In the genomic region with DNA sequence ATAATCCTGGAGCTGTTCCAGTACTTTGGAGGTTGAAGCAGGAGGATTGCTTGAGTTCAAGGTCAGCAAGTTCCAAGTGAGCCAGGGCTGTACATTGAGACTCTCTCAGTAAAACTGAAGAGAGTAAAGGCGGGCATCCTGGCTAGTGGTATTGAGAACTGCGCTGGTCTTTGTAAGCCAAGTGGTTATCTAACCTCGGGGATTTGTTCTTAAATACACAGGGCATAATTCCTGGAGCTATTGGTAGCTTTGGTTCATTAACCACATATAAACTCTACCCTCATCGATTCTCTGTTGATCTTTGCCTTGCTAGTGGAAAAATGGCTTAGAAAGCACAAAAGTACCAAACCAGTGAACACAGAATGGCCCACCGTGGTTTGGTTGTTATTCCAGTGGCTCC, we compare ENCODE assay signal across 8 mouse cellular contexts. TPM values are rescaled to one million over a fixed set of nuclear protein-coding genes. Genes with fewer than 3 reads are reported as not detected.
A peak's percentile ranks its signal among the peaks of the same experiment; 100 is the strongest.
DNase-seq lines count a peak whose midpoint lies in the region; ATAC-seq and TF ChIP-seq lines count a peak whose summit lies in the region.

No protein-coding gene starts in this region.

- H3K9me3 ChIP-seq in forebrain, embryonic 11.5 days (ENCODE audit: control insufficient read depth, low read length) = no peaks in the 10 kb centered on the region
- no peaks in the 10 kb centered on the region for H3K9me3 ChIP-seq in kidney, postnatal 0 days (replicated peaks; ENCODE audit: low read length)
- no peaks in the 10 kb centered on the region for H3K9me3 ChIP-seq in neural tube, embryonic 12.5 days

- ATAC-seq in forebrain, embryonic 11.5 days (replicated peaks; ENCODE audit: low FRiP score) = no peak
- no peak for ATAC-seq in kidney, postnatal 0 days (replicated peaks; ENCODE audit: low FRiP score, low read depth)
- no peak for ATAC-seq in neural tube, embryonic 12.5 days (ENCODE audit: low FRiP score, low read depth)
- no peak for ATAC-seq in monocyte, adult 5-6 weeks (replicated peaks; ENCODE audit: insufficient number of reproducible peaks, low FRiP score, low TSS enrichment, poor library complexity, severe bottlenecking)

- H3K4me1 ChIP-seq in forebrain, embryonic 11.5 days (replicated peaks; ENCODE audit: control insufficient read depth, insufficient read depth, low read length) = peaks cover 3% of the 10 kb centered on the region; the same call in 1 of the 2 replicates
- 0 out of 2 replicates have a peak, but pooled peaks cover 9% of the 10 kb centered on the region for H3K4me1 ChIP-seq in kidney, postnatal 0 days (replicated peaks; ENCODE audit: insufficient read depth, low read length)
- H3K4me1 ChIP-seq in neural tube, embryonic 12.5 days = peaks cover 12% of the 10 kb centered on the region

- 82% methylated on average over 5 of the region's 5 CpGs for WGBS in forebrain, embryonic 11.5 days
- 67% methylated on average over 5 of the region's 5 CpGs for WGBS in kidney, postnatal 0 days
- 84% methylated on average over 5 of the region's 5 CpGs for WGBS in neural tube, embryonic 12.5 days

- DNase-seq in layer of hippocampus, adult 2 months (ENCODE audit: low spot score in 2 of 2) = no peak
- DNase-seq in layer of hippocampus, postnatal 25 days (ENCODE audit: extremely low spot score in 1 of 2, low spot score in 1 of 2) = no peak
- no peak for DNase-seq in forebrain, embryonic 11.5 days (ENCODE audit: low spot score)
- no peak for DNase-seq in kidney, postnatal 0 days (ENCODE audit: low spot score)
- no peak for DNase-seq in thymus, postnatal 0 days (ENCODE audit: low spot score)
- DNase-seq in cerebellum, postnatal 4 days (ENCODE audit: low spot score in 2 of 2) = no peak

- H3K9ac ChIP-seq in forebrain, embryonic 11.5 days (ENCODE audit: low read length) = no peak overlapping the region
- peak overlapping the region; percentile 28; the same call in 1 of the 2 replicates for H3K9ac ChIP-seq in kidney, postnatal 0 days (ENCODE audit: low read depth, low read length)
- H3K9ac ChIP-seq in neural tube, embryonic 12.5 days = peak overlapping the region; percentile 74

- no peak for TF ChIP-seq CTCF in layer of hippocampus, adult 2 months (conservative IDR thresholded peaks at IDR 0.05)
- no peak for TF ChIP-seq CTCF in kidney, postnatal 0 days (IDR thresholded peaks at IDR 0.05; ENCODE audit: low read depth)

- H3K4me2 ChIP-seq in forebrain, embryonic 11.5 days (ENCODE audit: low read depth, low read length, severe bottlenecking) = peak overlapping the region; percentile 94
- H3K4me2 ChIP-seq in kidney, postnatal 0 days (ENCODE audit: low read length) = peak overlapping the region; percentile 97; the same call in 1 of the 2 replicates
- H3K4me2 ChIP-seq in neural tube, embryonic 12.5 days (replicated peaks) = peak overlapping the region; percentile 94

- no peaks in the 10 kb centered on the region for H3K36me3 ChIP-seq in forebrain, embryonic 11.5 days (ENCODE audit: control insufficient read depth, insufficient read depth, low read length)
- H3K36me3 ChIP-seq in kidney, postnatal 0 days (ENCODE audit: insufficient read depth, low read length) = no peaks in the 10 kb centered on the region
- H3K36me3 ChIP-seq in neural tube, embryonic 12.5 days = no peaks in the 10 kb centered on the region

- peak overlapping the region; percentile 64 for H3K4me3 ChIP-seq in layer of hippocampus, adult 2 months
- H3K4me3 ChIP-seq in forebrain, embryonic 11.5 days (ENCODE audit: low read depth, low read length) = peak overlapping the region; percentile 73; the same call in 1 of the 2 replicates
- no peak overlapping the region for H3K4me3 ChIP-seq in kidney, postnatal 0 days (replicated peaks; ENCODE audit: low read depth, low read length)
- H3K4me3 ChIP-seq in neural tube, embryonic 12.5 days = peak overlapping the region; percentile 73

- 0 out of 2 replicates have a peak overlapping the region, but pooled peaks have one; percentile 10 for H3K27ac ChIP-seq in layer of hippocampus, adult 2 months
- no peak overlapping the region for H3K27ac ChIP-seq in forebrain, embryonic 11.5 days (ENCODE audit: low read depth, low read length)
- no peak overlapping the region for H3K27ac ChIP-seq in kidney, postnatal 0 days
- H3K27ac ChIP-seq in neural tube, embryonic 12.5 days = no peak overlapping the region

- H3K27me3 ChIP-seq in forebrain, embryonic 11.5 days (ENCODE audit: control insufficient read depth, insufficient read depth, low read length) = no peaks in the 10 kb centered on the region
- no peaks in the 10 kb centered on the region for H3K27me3 ChIP-seq in kidney, postnatal 0 days (ENCODE audit: insufficient read depth, low read length)
- no peaks in the 10 kb centered on the region for H3K27me3 ChIP-seq in neural tube, embryonic 12.5 days (replicated peaks)

RNA-seq across cellular contexts. Expression of gene Por, which starts 20.6 kb away (rescaled TPM):
- total RNA-seq in layer of hippocampus, adult 2 months (2021) = 100 to 1,000 TPM; 103 to 112 TPM
- total RNA-seq in layer of hippocampus, postnatal 25 days (2021) = 100 to 1,000 TPM in 1 of 2 experiments, 10 to 100 TPM in 1; 100.0 to 102 TPM
- polyA plus RNA-seq in forebrain, embryonic 11.5 days (2014; fragmentation: Nextera tagmentation; extraction: Ambion mirVana) = 113 and 117 TPM in 2 replicates
- 86.4 and 92.2 TPM in 2 replicates for polyA plus RNA-seq in kidney, postnatal 0 days (2015; fragmentation: Nextera tagmentation; extraction: Ambion mirVana)
- 112 and 113 TPM in 2 replicates for polyA plus RNA-seq in neural tube, embryonic 12.5 days (2016; fragmentation: Nextera tagmentation; extraction: Ambion mirVana)
- polyA plus RNA-seq in thymus, postnatal 0 days (2015; fragmentation: Nextera tagmentation; extraction: Ambion mirVana) = 44.4 and 45.8 TPM in 2 replicates
- total RNA-seq in monocyte, adult 5-6 weeks (2017) = 51.2 to 59.0 TPM (median 57.1 TPM) in 3 replicates

RNA-seq across cellular contexts. Expression of gene Tmem120a, which starts 53.8 kb away (rescaled TPM):
- total RNA-seq in layer of hippocampus, adult 2 months (2021) = 10 to 100 TPM; 16.9 to 19.8 TPM
- 10 to 100 TPM; 16.3 to 20.4 TPM for total RNA-seq in layer of hippocampus, postnatal 25 days (2021)
- 46.1 and 49.0 TPM in 2 replicates for polyA plus RNA-seq in forebrain, embryonic 11.5 days (2014; fragmentation: Nextera tagmentation; extraction: Ambion mirVana)
- polyA plus RNA-seq in kidney, postnatal 0 days (2015; fragmentation: Nextera tagmentation; extraction: Ambion mirVana) = 80.1 and 81.7 TPM in 2 replicates
- 73.5 and 74.7 TPM in 2 replicates for polyA plus RNA-seq in neural tube, embryonic 12.5 days (2016; fragmentation: Nextera tagmentation; extraction: Ambion mirVana)
- 37.3 and 40.4 TPM in 2 replicates for polyA plus RNA-seq in thymus, postnatal 0 days (2015; fragmentation: Nextera tagmentation; extraction: Ambion mirVana)
- total RNA-seq in monocyte, adult 5-6 weeks (2017) = 16.5 to 34.4 TPM (median 19.1 TPM) in 3 replicates

RNA-seq across cellular contexts. Expression of gene Rhbdd2, which starts 58.0 kb away (rescaled TPM):
- total RNA-seq in layer of hippocampus, adult 2 months (2021) = 10 to 100 TPM; 86.2 to 86.5 TPM
- 10 to 100 TPM; 80.1 to 81.0 TPM for total RNA-seq in layer of hippocampus, postnatal 25 days (2021)
- 60.1 and 61.3 TPM in 2 replicates for polyA plus RNA-seq in forebrain, embryonic 11.5 days (2014; fragmentation: Nextera tagmentation; extraction: Ambion mirVana)
- 54.2 and 55.9 TPM in 2 replicates for polyA plus RNA-seq in kidney, postnatal 0 days (2015; fragmentation: Nextera tagmentation; extraction: Ambion mirVana)
- polyA plus RNA-seq in neural tube, embryonic 12.5 days (2016; fragmentation: Nextera tagmentation; extraction: Ambion mirVana) = 64.7 and 71.4 TPM in 2 replicates
- polyA plus RNA-seq in thymus, postnatal 0 days (2015; fragmentation: Nextera tagmentation; extraction: Ambion mirVana) = 25.5 and 27.3 TPM in 2 replicates
- total RNA-seq in monocyte, adult 5-6 weeks (2017) = 2.1 to 6.4 TPM (median 3.2 TPM) in 3 replicates
